Mouse (Mus musculus) T-cell, adult 66 days (primary cell): Measurements from ENCODE around the gene Gm8926. TPM values are rescaled to one million over a fixed set of nuclear protein-coding genes. Genes with fewer than 3 reads are reported as not detected.

Experiments
- total RNA-seq, 2 experiments: library from RNA; stranded (reverse); gene quantifications; 3 replicates in 1 of 2; 4 replicates in 1 of 2; pipeline ENCODE4 v1.2.4; 2023

Gm8926 gene
- not detected for total RNA-seq

GRCm38 (mm10) chr5:11770248-11770647 lies at the start of gene Gm8926:
Gene Gm8926 (plus strand): TSS chr5:11770548.

Other genes starting within 250 kb of the Gm8926 start
- gene Gm6460, start 175.6 kb upstream of the Gm8926 start, total RNA-seq: not detected
- gene Gm8922, start 88.6 kb upstream of the Gm8926 start, total RNA-seq: not detected
- not detected for gene Gm6465, start 75.0 kb downstream of the Gm8926 start, total RNA-seq
- gene 4933402N22Rik, start 147.5 kb downstream of the Gm8926 start, total RNA-seq: not detected